Mouse (Mus musculus) small intestine, adult 2 months (tissue): ENCODE data around the gene Cngb1.

Source experiments
- CTCF ChIP-seq: fragments of 200-500 bp; IDR thresholded peaks from 2 replicates; pipeline ENCODE4 v1.5.1; 2012; ENCODE audit warnings: low read depth, mild to moderate bottlenecking, control low read depth, inconsistent platforms, low read length, moderate library complexity, mixed read lengths; ENCODE audit not compliant: insufficient replicate concordance, insufficient read length; ENCODE audit errors: extremely low read depth
- POLR2A ChIP-seq: fragments of 200-500 bp; IDR thresholded peaks from 2 replicates; pipeline ENCODE4 v1.6.1; 2012; ENCODE audit warnings: low read depth, mild to moderate bottlenecking, control low read depth, inconsistent platforms, low read length, moderate library complexity

DNA sequence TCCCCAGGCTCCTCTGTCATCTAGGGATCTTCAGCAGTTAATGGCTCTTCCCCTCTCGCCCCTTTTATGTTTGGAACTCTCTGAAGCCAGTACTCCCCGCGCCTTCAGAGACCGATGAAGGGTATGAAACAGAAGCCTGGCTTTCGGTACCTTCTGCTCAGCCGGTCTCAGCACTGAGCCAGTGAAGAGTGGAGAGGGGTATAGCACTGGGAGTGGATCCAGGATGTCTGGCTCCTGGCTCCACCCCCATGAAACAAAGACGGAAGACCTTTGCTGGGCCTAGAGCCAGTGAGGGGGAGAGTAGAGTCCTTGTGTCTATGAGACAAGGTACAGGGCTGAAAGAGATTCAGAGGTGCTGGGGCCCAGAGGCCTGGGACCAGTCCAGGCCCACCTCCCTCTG is 12.5 kb downstream of the Cngb1 start:
- TF ChIP-seq CTCF, result no peak
- TF ChIP-seq POLR2A, result no peak
